Mouse (Mus musculus): ENCODE results near the gene Rassf5. TPM values are rescaled to one million over a fixed set of nuclear protein-coding genes. Genes with fewer than 3 reads are reported as not detected.
A peak's percentile ranks its signal among the peaks of the same experiment; 100 is the strongest.

Rassf5 gene
- polyA plus RNA-seq, 1 experiment from 2014 or later = 7.5 TPM

DNA sequence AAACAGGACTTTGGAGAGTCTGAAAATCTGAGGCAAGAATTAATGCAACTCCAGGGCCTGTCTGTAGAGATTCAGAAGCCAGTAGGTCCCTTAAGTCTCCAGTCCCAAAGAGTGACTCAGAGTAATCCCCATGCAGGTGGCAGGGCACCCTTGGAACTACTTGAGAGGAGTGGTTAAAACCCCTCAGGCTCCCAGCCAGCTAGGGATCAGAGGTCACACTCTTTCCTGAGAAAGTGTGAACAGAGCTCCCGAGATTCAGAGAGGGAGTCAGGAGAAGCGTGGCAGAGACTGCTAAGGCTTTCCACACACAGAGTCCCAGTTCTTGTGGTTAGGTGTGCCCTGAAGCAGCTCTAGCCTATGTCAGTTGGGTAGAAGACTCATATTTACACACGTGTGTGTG lies 51.3 kb downstream of the Rassf5 start:
- Histone ChIP-seq H3K4me2 (replicated peaks; ENCODE audit: low read depth, low read length) (no peak overlapping the region), H3K36me3 (ENCODE audit: insufficient read depth, low read length) (no peaks in the 10 kb centered on the region), H3K4me1 (ENCODE audit: insufficient read depth, low read depth, low read length) (no peaks in the 10 kb centered on the region), H3K27me3 (replicated peaks; ENCODE audit: insufficient read depth, low read length) (no peaks in the 10 kb centered on the region), H3K9ac (replicated peaks; ENCODE audit: low read depth) (no peak overlapping the region), H3K27ac (ENCODE audit: low read length) (no peak overlapping the region), H3K9me3 (ENCODE audit: low read length) (no peaks in the 10 kb centered on the region), H3K4me3 (ENCODE audit: low read depth, low read length) (no peak overlapping the region)
- ATAC-seq (peak; percentile 32; the same call in 1 of the 2 replicates), DNase-seq (ENCODE audit: low spot score) (no peak)
- no peak for TF ChIP-seq CTCF (IDR thresholded peaks at IDR 0.05)
- TF ChIP-seq EP300 (IDR thresholded peaks at IDR 0.05) = no peak
- WGBS = 35% methylated on average over 3 of the region's 3 CpGs

GRCm38 (mm10) chr1:131188655-131189054 lies 56.4 kb downstream of the Rassf5 start:
- peak; percentile 37; the same call in 1 of the 2 replicates for ATAC-seq
- H3K27ac ChIP-seq (ENCODE audit: low read length) = no peak overlapping the region
- no peaks in the 10 kb centered on the region for H3K9me3 ChIP-seq (ENCODE audit: low read length)
- no peaks in the 10 kb centered on the region for H3K36me3 ChIP-seq (ENCODE audit: insufficient read depth, low read length)
- WGBS = 82% methylated on average over 5 of the region's 5 CpGs
- TF ChIP-seq CTCF (IDR thresholded peaks at IDR 0.05) = no peak
- TF ChIP-seq EP300 (IDR thresholded peaks at IDR 0.05) = no peak
- no peaks in the 10 kb centered on the region for H3K27me3 ChIP-seq (replicated peaks; ENCODE audit: insufficient read depth, low read length)
- peak; percentile 45 for DNase-seq (ENCODE audit: low spot score)
- no peak overlapping the region for H3K4me2 ChIP-seq (replicated peaks; ENCODE audit: low read depth, low read length)
- H3K9ac ChIP-seq (replicated peaks; ENCODE audit: low read depth) = no peak overlapping the region
- H3K4me3 ChIP-seq (ENCODE audit: low read depth, low read length) = no peak overlapping the region
- H3K4me1 ChIP-seq (ENCODE audit: insufficient read depth, low read depth, low read length) = no peaks in the 10 kb centered on the region

GRCm38 (mm10) chr1:131187856-131188255 lies 57.2 kb downstream of the Rassf5 start:
- H3K9ac ChIP-seq (replicated peaks; ENCODE audit: low read depth) = no peak overlapping the region
- ATAC-seq (no peak), DNase-seq (ENCODE audit: low spot score) (no peak)
- H3K36me3 ChIP-seq (ENCODE audit: insufficient read depth, low read length) = no peaks in the 10 kb centered on the region
- H3K27me3 ChIP-seq (replicated peaks; ENCODE audit: insufficient read depth, low read length) = no peaks in the 10 kb centered on the region
- H3K4me1 ChIP-seq (ENCODE audit: insufficient read depth, low read depth, low read length) = no peaks in the 10 kb centered on the region
- 80% methylated on average over 5 of the region's 5 CpGs for WGBS
- no peaks in the 10 kb centered on the region for H3K9me3 ChIP-seq (ENCODE audit: low read length)
- no peak overlapping the region for H3K4me3 ChIP-seq (ENCODE audit: low read depth, low read length)
- H3K27ac ChIP-seq (ENCODE audit: low read length) = no peak overlapping the region
- TF ChIP-seq EP300 (IDR thresholded peaks at IDR 0.05) = no peak
- TF ChIP-seq CTCF (IDR thresholded peaks at IDR 0.05) = no peak
- no peak overlapping the region for H3K4me2 ChIP-seq (replicated peaks; ENCODE audit: low read depth, low read length)

DNA sequence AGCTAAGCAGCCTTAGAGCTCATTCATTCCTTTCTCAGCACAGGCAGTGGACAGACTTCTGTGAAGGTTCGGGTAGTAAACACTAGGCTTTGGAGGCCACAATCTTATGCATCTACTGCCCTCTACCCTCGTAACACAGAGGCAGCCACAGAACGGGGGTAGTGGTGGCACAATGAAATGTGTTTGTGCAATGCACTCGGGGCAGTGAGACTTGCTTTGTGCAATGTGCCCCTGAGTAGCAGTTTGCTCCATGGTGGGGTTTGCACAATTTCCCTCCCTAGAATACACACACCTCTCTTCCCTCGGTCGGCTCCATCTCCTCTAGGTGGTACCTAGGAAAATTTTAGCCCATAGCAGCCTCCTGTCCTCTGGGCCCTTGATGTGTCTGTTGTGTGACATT lies 58.1 kb downstream of the Rassf5 start:
- ATAC-seq = no peak
- H3K9ac ChIP-seq (replicated peaks; ENCODE audit: low read depth) = no peak overlapping the region
- 63% methylated on average over 6 of the region's 6 CpGs for WGBS
- H3K36me3 ChIP-seq (ENCODE audit: insufficient read depth, low read length) = no peaks in the 10 kb centered on the region
- H3K9me3 ChIP-seq (ENCODE audit: low read length) = no peaks in the 10 kb centered on the region
- TF ChIP-seq EP300 (IDR thresholded peaks at IDR 0.05) = no peak
- TF ChIP-seq CTCF (IDR thresholded peaks at IDR 0.05) = no peak
- H3K4me1 ChIP-seq (ENCODE audit: insufficient read depth, low read depth, low read length) = no peaks in the 10 kb centered on the region
- no peak for DNase-seq (ENCODE audit: low spot score)
- no peak overlapping the region for H3K4me2 ChIP-seq (replicated peaks; ENCODE audit: low read depth, low read length)
- no peaks in the 10 kb centered on the region for H3K27me3 ChIP-seq (replicated peaks; ENCODE audit: insufficient read depth, low read length)
- H3K4me3 ChIP-seq (ENCODE audit: low read depth, low read length) = no peak overlapping the region
- no peak overlapping the region for H3K27ac ChIP-seq (ENCODE audit: low read length)

GRCm38 (mm10) chr1:131185821-131186506 lies 59.1 kb downstream of the Rassf5 start:
- WGBS = 74% methylated on average over 13 of the region's 13 CpGs
- no peaks in the 10 kb centered on the region for H3K9me3 ChIP-seq (ENCODE audit: low read length)
- no peak overlapping the region for H3K4me2 ChIP-seq (replicated peaks; ENCODE audit: low read depth, low read length)
- H3K4me3 ChIP-seq (ENCODE audit: low read depth, low read length) = no peak overlapping the region
- H3K27me3 ChIP-seq (replicated peaks; ENCODE audit: insufficient read depth, low read length) = no peaks in the 10 kb centered on the region
- H3K4me1 ChIP-seq (ENCODE audit: insufficient read depth, low read depth, low read length) = no peaks in the 10 kb centered on the region
- ATAC-seq (no peak), DNase-seq (ENCODE audit: low spot score) (no peak)
- no peaks in the 10 kb centered on the region for H3K36me3 ChIP-seq (ENCODE audit: insufficient read depth, low read length)
- no peak for TF ChIP-seq EP300 (IDR thresholded peaks at IDR 0.05)
- no peak for TF ChIP-seq CTCF (IDR thresholded peaks at IDR 0.05)
- H3K27ac ChIP-seq (ENCODE audit: low read length) = no peak overlapping the region
- H3K9ac ChIP-seq (replicated peaks; ENCODE audit: low read depth) = no peak overlapping the region

DNA sequence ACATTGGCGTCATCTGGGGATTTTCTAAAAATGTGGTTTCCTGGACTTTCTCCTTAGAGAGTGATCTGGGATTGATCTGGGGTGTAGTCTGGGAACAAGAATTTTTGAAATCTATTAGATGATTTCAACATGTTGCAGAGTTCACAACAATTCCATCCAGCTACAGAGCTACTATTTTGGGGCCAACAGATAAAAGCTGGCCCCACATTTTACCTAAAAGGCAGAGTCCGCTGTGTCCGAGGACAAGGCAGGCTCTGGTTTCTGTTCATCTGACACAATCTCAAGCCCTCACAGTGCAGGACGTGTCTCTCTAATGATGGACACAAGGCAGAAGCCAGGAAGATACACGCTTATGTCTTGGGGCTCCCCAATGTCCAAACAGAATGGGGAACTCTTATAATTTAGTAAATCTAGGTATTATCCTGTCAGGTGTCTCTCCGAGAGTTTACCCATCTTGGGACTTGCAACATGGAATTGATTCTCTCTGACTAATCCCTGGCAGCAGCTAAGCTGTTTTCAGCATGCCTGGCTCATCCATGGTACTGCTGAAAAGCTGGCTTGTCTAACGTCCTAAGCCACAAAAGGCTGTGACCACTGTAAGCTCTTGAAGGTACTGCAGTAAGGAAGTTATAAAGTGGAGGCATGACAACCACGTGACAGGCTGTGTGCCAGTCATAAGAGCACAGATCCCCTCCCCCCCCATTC lies 60.0 kb downstream of the Rassf5 start:
- H3K9me3 ChIP-seq (ENCODE audit: low read length) = no peaks in the 10 kb centered on the region
- H3K9ac ChIP-seq (replicated peaks; ENCODE audit: low read depth) = no peak overlapping the region
- H3K27me3 ChIP-seq (replicated peaks; ENCODE audit: insufficient read depth, low read length) = no peaks in the 10 kb centered on the region
- no peak overlapping the region for H3K4me2 ChIP-seq (replicated peaks; ENCODE audit: low read depth, low read length)
- no peaks in the 10 kb centered on the region for H3K36me3 ChIP-seq (ENCODE audit: insufficient read depth, low read length)
- H3K27ac ChIP-seq (ENCODE audit: low read length) = no peak overlapping the region
- DNase-seq (ENCODE audit: low spot score) (no peak), ATAC-seq (no peak)
- no peak overlapping the region for H3K4me3 ChIP-seq (ENCODE audit: low read depth, low read length)
- WGBS = 73% methylated on average over 8 of the region's 8 CpGs
- TF ChIP-seq CTCF (IDR thresholded peaks at IDR 0.05) (no peak), EP300 (IDR thresholded peaks at IDR 0.05) (no peak)
- no peaks in the 10 kb centered on the region for H3K4me1 ChIP-seq (ENCODE audit: insufficient read depth, low read depth, low read length)

Data from lung, postnatal 0 days (tissue).